Mouse (Mus musculus) hindbrain, embryonic 15.5 days (tissue): ENCODE measurements around the gene Gm11627. TPM values are rescaled to one million over a fixed set of nuclear protein-coding genes. Genes with fewer than 3 reads are reported as not detected.
"Not testable (repeated sequence)": the region's sequence is repeated elsewhere in the genome, so short reads cannot be mapped to it uniquely, and the experiment has no call there.

ENCODE experiments used
- ATAC-seq: fragments of 200-750 bp; cut with Nextera tagmentation; 2 replicates; pipeline ENCODE4 v1.8.0; 2017; ENCODE audit warnings: low read depth, moderate number of reproducible peaks, moderate TSS enrichment; ENCODE audit not compliant: low FRiP score
- H3K27ac ChIP-seq: fragments of 300-500 bp; sonication (generic); replicated peaks from 2 replicates; pipeline ENCODE4 v1.5.1; 2015; ENCODE audit warnings: mild to moderate bottlenecking, inconsistent platforms
- H3K27me3 ChIP-seq: fragments of 300-500 bp; sonication (generic); 2 replicates; pipeline ENCODE4 v1.6.1; 2015; ENCODE audit warnings: control low read depth, inconsistent platforms
- H3K36me3 ChIP-seq: fragments of 300-500 bp; sonication (generic); 2 replicates; pipeline ENCODE4 v1.6.1; 2015; ENCODE audit warnings: control low read depth, inconsistent platforms
- H3K4me1 ChIP-seq: fragments of 300-500 bp; sonication (generic); replicated peaks from 2 replicates; pipeline ENCODE4 v1.6.1; 2015; ENCODE audit warnings: control low read depth, inconsistent platforms
- H3K4me2 ChIP-seq: fragments of 300-500 bp; sonication (generic); 2 replicates; pipeline ENCODE4 v1.6.1; 2015; ENCODE audit warnings: moderate library complexity, mild to moderate bottlenecking, inconsistent platforms
- H3K4me3 ChIP-seq: fragments of 300-500 bp; sonication (generic); 2 replicates; pipeline ENCODE4 v1.5.1; 2015; ENCODE audit warnings: mild to moderate bottlenecking, inconsistent platforms
- H3K9ac ChIP-seq: fragments of 300-500 bp; sonication (generic); 2 replicates; pipeline ENCODE4 v1.6.1; 2015; ENCODE audit warnings: inconsistent platforms
- H3K9me3 ChIP-seq: fragments of 300-500 bp; sonication (generic); 2 replicates; pipeline ENCODE4 v1.6.1; 2016; ENCODE audit warnings: control low read depth, inconsistent platforms
- WGBS: fragments of 180-500 bp; shearing (Covaris S2); methylation state at CpG from one replicate; pipeline ENCODE4 v1.1.7; 2015; 5-methylcytosine and 5-hydroxymethylcytosine counted together
- polyA plus RNA-seq: library from polyadenylated mRNA; unstranded; fragments of >200 nt; fragmentation: Nextera tagmentation; extraction: Ambion mirVana; gene quantifications from 2 replicates; pipeline ENCODE4 v1.2.1, GENCODE M21; 2015

Gm11627 gene
- polyA plus RNA-seq, 1 experiment from 2014 or later: 3.1 TPM

DNA sequence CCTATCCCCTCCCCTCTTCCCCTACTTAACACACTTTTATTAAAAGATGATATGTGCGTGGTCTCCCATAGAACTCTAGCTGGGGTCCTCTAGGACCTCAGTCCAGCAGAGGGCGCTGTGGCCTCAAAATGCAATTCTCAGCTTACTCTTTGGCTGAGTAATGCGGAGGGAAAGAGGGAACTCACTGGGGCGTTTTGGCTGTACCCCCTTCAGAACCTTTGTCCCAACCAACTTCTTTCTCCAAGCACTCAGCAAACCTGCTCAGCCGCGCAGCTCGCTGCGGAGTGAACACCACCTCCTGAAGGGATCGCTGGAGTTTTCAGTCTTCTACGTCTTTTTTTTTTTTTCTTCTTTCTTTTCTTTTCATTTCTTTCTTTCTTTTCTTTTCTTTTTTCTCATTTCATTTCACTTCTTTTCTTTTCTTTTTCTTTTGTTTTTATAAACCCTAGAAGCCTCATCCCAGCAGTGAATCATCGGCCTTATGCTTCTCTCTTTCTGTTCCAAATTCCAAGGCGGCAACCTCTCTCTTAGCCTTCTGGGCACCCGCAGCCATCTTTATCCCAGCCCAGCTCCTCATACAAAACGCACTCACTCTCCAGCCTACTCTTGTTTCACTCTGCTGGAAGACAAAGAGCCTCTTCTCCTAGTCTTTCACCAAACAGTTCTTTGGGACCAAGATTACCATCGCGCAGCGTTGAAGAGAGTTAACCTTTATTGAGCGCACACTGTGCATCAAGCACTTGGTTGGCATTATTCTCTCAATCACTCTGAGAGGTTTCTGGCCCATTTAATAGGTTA is 6.2 kb downstream of the Gm11627 start:
- Histone ChIP-seq H3K4me3 (peak overlapping the region; percentile 43), H3K9ac (peak overlapping the region; percentile 49), H3K9me3 (no peaks in the 10 kb centered on the region), H3K27ac (no peak overlapping the region), H3K4me1 (0 out of 2 replicates have a peak, but pooled peaks cover 2% of the 10 kb centered on the region), H3K36me3 (no peaks in the 10 kb centered on the region), H3K4me2 (peak overlapping the region; percentile 92), H3K27me3 (no peaks in the 10 kb centered on the region)
- WGBS: 5% methylated on average over 18 of the region's 18 CpGs
- 0 out of 2 replicates have a peak, but pooled peaks have one; percentile 54 for ATAC-seq

GRCm38 (mm10) chr11:102568756-102569377 is 10.4 kb downstream of the Gm11627 start:
- Histone ChIP-seq H3K9ac (no peak overlapping the region), H3K36me3 (no peaks in the 10 kb centered on the region), H3K27ac (no peak overlapping the region), H3K4me2 (no peak overlapping the region), H3K9me3 (no peaks in the 10 kb centered on the region), H3K27me3 (no peaks in the 10 kb centered on the region), H3K4me3 (no peak overlapping the region), H3K4me1 (0 out of 2 replicates have a peak, but pooled peaks cover 2% of the 10 kb centered on the region)
- no peak for ATAC-seq
- 86% methylated on average over 7 of the region's 7 CpGs for WGBS

DNA sequence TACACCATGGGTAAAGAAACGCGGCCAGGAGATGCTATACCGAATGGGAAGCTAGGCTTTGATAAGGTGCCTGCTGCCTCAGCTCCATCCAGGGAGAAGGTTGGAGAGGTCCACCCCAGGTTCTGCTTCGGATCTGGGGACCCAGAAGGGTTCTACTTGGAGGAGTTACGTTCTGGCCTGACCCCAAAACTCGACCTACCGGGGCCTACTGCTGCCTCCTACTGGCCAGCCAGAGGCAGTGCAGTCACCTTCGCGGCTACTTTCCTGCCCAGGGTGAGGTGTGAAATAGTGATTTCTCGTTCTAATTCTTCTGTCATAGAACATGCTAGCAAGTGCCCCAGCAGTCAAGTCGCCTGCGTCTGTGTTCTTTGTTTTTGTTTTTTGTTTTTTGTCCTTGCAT is 11.1 kb downstream of the Gm11627 start:
- WGBS: 83% methylated on average over 12 of the region's 12 CpGs
- H3K4me2 ChIP-seq: no peak overlapping the region

DNA sequence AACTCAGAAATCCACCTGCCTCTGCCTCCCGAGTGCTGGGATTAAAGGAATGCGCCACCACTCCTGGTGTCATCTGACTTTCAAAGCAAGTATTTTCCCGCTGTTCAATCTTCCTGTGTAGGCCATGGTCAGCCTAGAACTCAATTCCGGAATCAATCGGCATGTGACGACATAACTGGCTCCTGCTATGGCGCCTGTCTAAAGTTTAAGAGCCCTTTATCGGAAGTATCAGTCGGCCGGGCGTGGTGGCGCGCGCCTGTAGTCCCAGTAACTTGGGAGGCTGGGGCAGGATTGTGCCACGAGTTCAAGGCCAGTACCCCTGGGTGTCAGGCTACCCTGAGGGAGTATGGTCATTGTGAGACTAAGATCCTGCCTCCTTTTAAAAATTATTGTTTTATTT is 11.5 kb downstream of the Gm11627 start:
- no peak overlapping the region for H3K4me2 ChIP-seq
- no peaks in the 10 kb centered on the region for H3K4me1 ChIP-seq
- WGBS: 97% methylated on average over 15 of the region's 15 CpGs
- H3K9me3 ChIP-seq: no peaks in the 10 kb centered on the region
- no peak overlapping the region for H3K27ac ChIP-seq
- no peaks in the 10 kb centered on the region for H3K36me3 ChIP-seq
- H3K27me3 ChIP-seq: no peaks in the 10 kb centered on the region
- H3K9ac ChIP-seq: no peak overlapping the region
- no peak for ATAC-seq
- no peak overlapping the region for H3K4me3 ChIP-seq

More for the DNA sequence above, 11.1 kb downstream of the Gm11627 start:
- Histone ChIP-seq H3K9ac (no peak overlapping the region), H3K27me3 (no peaks in the 10 kb centered on the region), H3K36me3 (no peaks in the 10 kb centered on the region), H3K27ac (no peak overlapping the region), H3K4me1 (0 out of 2 replicates have a peak, but pooled peaks cover under 1% of the 10 kb centered on the region), H3K4me3 (no peak overlapping the region), H3K9me3 (no peaks in the 10 kb centered on the region)
- ATAC-seq: no peak

- WGBS: 90% methylated on average over 6 of the region's 6 CpGs
- H3K4me2 ChIP-seq: no peak overlapping the region
- H3K27me3 ChIP-seq: no peaks in the 10 kb centered on the region
- no peak overlapping the region for H3K27ac ChIP-seq
- no peaks in the 10 kb centered on the region for H3K36me3 ChIP-seq
- ATAC-seq: no peak
- no peak overlapping the region for H3K4me3 ChIP-seq
- H3K9ac ChIP-seq: no peak overlapping the region
- no peaks in the 10 kb centered on the region for H3K9me3 ChIP-seq
- no peaks in the 10 kb centered on the region for H3K4me1 ChIP-seq
These were observed 12.1 kb downstream of the Gm11627 start for GRCm38 (mm10) chr11:102567157-102567556.

GRCm38 (mm10) chr11:102566290-102566689 is 13.0 kb downstream of the Gm11627 start:
- Histone ChIP-seq H3K4me3 (no peak overlapping the region), H3K9me3 (no peaks in the 10 kb centered on the region), H3K27me3 (no peaks in the 10 kb centered on the region), H3K27ac (no peak overlapping the region), H3K4me1 (no peaks in the 10 kb centered on the region), H3K36me3 (no peaks in the 10 kb centered on the region), H3K9ac (no peak overlapping the region), H3K4me2 (no peak overlapping the region)
- WGBS: 94% methylated on average over 1 of the region's 1 CpGs
- ATAC-seq: no peak

DNA sequence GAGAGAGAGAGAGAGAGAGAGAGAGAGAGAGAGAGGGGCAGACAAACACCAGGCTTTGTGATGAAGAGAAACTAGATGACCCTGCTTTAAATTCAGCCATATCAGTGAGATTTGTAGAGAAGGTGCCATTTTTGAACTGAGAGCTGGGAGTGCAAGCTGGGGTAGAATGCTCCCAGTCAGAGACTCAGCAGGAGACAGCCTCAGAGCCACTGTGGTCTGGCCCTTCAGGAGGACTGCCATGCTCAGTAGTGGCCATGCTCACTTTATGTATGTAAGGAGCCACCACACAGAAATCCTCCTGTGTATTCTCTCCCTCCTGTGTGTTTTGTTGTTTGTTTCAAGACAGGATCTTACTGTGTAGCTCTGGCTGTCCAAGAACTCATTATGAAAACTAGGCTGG is 13.5 kb downstream of the Gm11627 start:
- Histone ChIP-seq H3K9me3 (no peaks in the 10 kb centered on the region), H3K36me3 (no peaks in the 10 kb centered on the region), H3K4me3 (no peak overlapping the region), H3K27ac (no peak overlapping the region), H3K4me2 (no peak overlapping the region), H3K4me1 (no peaks in the 10 kb centered on the region), H3K27me3 (no peaks in the 10 kb centered on the region), H3K9ac (no peak overlapping the region)
- ATAC-seq: no peak

- not testable (repeated sequence) for H3K27ac ChIP-seq, H3K9ac ChIP-seq, H3K4me2 ChIP-seq, ATAC-seq, H3K4me1 ChIP-seq, H3K9me3 ChIP-seq, H3K27me3 ChIP-seq, H3K36me3 ChIP-seq, H3K4me3 ChIP-seq
- WGBS: 89% methylated on average over 14 of the region's 14 CpGs
These were observed 14.1 kb downstream of the Gm11627 start for GRCm38 (mm10) chr11:102564952-102565671.

- 96% methylated on average over 4 of the region's 5 CpGs for WGBS
- no peaks in the 10 kb centered on the region for H3K9me3 ChIP-seq
- H3K9ac ChIP-seq: no peak overlapping the region
- no peak for ATAC-seq
- H3K36me3 ChIP-seq: no peaks in the 10 kb centered on the region
- no peaks in the 10 kb centered on the region for H3K27me3 ChIP-seq
- no peak overlapping the region for H3K27ac ChIP-seq
- H3K4me1 ChIP-seq: peaks cover 18% of the 10 kb centered on the region
- H3K4me3 ChIP-seq: no peak overlapping the region
- H3K4me2 ChIP-seq: no peak overlapping the region
These were observed 20.6 kb downstream of the Gm11627 start for GRCm38 (mm10) chr11:102558704-102559103.

- ATAC-seq: no peak
- Histone ChIP-seq H3K4me1 (peaks cover 23% of the 10 kb centered on the region), H3K9ac (no peak overlapping the region), H3K4me2 (no peak overlapping the region), H3K9me3 (no peaks in the 10 kb centered on the region), H3K4me3 (no peak overlapping the region), H3K36me3 (no peaks in the 10 kb centered on the region), H3K27ac (no peak overlapping the region), H3K27me3 (no peaks in the 10 kb centered on the region)
- 92% methylated on average over 1 of the region's 1 CpGs for WGBS
These were observed 21.9 kb downstream of the Gm11627 start for GRCm38 (mm10) chr11:102557386-102557785.

DNA sequence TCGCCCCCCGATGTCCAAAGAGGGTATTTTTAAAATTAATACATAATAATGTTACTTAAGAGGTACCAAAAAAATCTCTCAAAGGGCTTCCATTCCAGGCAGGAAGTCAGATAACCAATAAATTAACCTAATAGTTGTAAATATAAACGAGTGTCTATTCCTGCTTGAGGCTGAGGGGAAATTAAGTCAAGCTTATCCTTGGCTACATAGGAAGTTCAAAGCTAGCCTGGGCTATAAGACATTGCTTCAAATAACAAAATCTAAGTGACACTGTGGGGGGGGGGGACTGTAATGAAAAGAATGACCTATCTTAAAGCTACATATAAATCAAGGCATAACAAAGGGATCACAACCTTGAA is 22.6 kb downstream of the Gm11627 start:
- H3K9ac ChIP-seq: no peak overlapping the region
- H3K36me3 ChIP-seq: no peaks in the 10 kb centered on the region
- no peak for ATAC-seq
- 17% methylated on average over 3 of the region's 3 CpGs for WGBS
- H3K27me3 ChIP-seq: no peaks in the 10 kb centered on the region
- H3K27ac ChIP-seq: peak overlapping the region; percentile 97
- H3K4me3 ChIP-seq: peak overlapping the region; percentile 100; the same call in 1 of the 2 replicates
- H3K4me2 ChIP-seq: peak overlapping the region; percentile 75
- no peaks in the 10 kb centered on the region for H3K9me3 ChIP-seq
- peaks cover 29% of the 10 kb centered on the region for H3K4me1 ChIP-seq
